Mouse (Mus musculus) adrenal gland, adult 8-10 months (tissue): ENCODE results near the gene Gm6367. TPM values are rescaled to one million over a fixed set of nuclear protein-coding genes. Genes with fewer than 3 reads are reported as not detected.
"Not testable (repeated sequence)": the region's sequence is repeated elsewhere in the genome, so short reads cannot be mapped to it uniquely, and the experiment has no call there.

ENCODE experiments used
- DNase-seq: peaks from one replicate; pipeline ENCODE4 v3.0.0; 2022
- total RNA-seq, 4 experiments: library from RNA; stranded (reverse); gene quantifications; 2 replicates each; pipeline ENCODE4 v1.2.4; 2022

The Gm6367 gene
- not detected for total RNA-seq

DNA sequence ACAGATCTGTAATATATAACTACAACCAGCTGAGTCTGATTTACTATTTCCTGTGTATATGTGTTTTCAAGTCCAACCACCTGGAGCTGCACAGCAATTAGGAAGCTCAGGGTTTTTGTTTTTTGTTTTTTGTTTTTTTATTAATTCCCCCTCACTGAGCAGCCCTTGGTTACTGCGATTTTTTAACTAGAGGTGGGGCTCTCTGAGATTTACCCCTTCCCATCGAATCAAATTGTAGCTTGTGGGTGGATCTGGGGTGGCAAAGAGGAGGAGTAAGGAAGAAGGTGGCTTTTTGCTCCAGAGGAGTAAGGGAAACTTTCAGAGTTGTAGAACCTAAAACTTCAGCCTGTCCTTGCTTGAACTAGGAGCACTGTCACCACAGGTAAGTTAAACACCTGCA lies at the start of gene Gm6367:
TSS of gene Gm6367 (plus strand) at position 301 of the 400 bp plus-strand sequence.
- DNase-seq, result not testable (repeated sequence)

Other genes starting within 250 kb of the Gm6367 start
- gene Gm3183, start 123.2 kb upstream of the Gm6367 start, total RNA-seq, result not detected
- not detected for gene Gm7942, start 118.3 kb downstream of the Gm6367 start, total RNA-seq
- not detected for gene Gm16513, start 194.0 kb downstream of the Gm6367 start, total RNA-seq